Mouse (Mus musculus) embryonic fibroblast, embryonic 13.5 days (primary cell): ENCODE data around the gene Catip. TPM values are rescaled to one million over a fixed set of nuclear protein-coding genes. Genes with fewer than 3 reads are reported as not detected.

Source experiments
- H3K27ac ChIP-seq: 2 replicates; pipeline ENCODE4 v1.5.1; 2012; ENCODE audit warnings: low read length, control low read depth, inconsistent platforms; ENCODE audit not compliant: insufficient read depth
- H3K4me1 ChIP-seq: 2 replicates; pipeline ENCODE4 v1.6.1; 2011; ENCODE audit warnings: low read length; ENCODE audit not compliant: control insufficient read depth, insufficient read depth
- H3K4me3 ChIP-seq: 2 replicates; pipeline ENCODE4 v1.5.1; 2011; ENCODE audit warnings: mild to moderate bottlenecking, control low read depth, low read length; ENCODE audit not compliant: insufficient read depth
- CTCF ChIP-seq: IDR thresholded peaks from 2 replicates; pipeline ENCODE4 v1.5.1; 2011; ENCODE audit warnings: mild to moderate bottlenecking, control low read depth, low read length, moderate library complexity, borderline replicate concordance; ENCODE audit not compliant: insufficient read depth
- POLR2A ChIP-seq: IDR thresholded peaks from 2 replicates; pipeline ENCODE4 v1.6.1; 2011; ENCODE audit warnings: low read depth, mild to moderate bottlenecking, control low read depth, low read length, moderate library complexity
- polyA plus RNA-seq: library from polyadenylated mRNA; stranded (reverse); fragments of >200 nt; gene quantifications from 2 replicates; pipeline ENCODE4 v1.2.4, GENCODE M21; 2011; ENCODE audit warnings: low read depth; ENCODE audit not compliant: missing spikeins, insufficient read length

Gene Catip
- polyA plus RNA-seq, 1 experiment = 3.6 TPM

DNA sequence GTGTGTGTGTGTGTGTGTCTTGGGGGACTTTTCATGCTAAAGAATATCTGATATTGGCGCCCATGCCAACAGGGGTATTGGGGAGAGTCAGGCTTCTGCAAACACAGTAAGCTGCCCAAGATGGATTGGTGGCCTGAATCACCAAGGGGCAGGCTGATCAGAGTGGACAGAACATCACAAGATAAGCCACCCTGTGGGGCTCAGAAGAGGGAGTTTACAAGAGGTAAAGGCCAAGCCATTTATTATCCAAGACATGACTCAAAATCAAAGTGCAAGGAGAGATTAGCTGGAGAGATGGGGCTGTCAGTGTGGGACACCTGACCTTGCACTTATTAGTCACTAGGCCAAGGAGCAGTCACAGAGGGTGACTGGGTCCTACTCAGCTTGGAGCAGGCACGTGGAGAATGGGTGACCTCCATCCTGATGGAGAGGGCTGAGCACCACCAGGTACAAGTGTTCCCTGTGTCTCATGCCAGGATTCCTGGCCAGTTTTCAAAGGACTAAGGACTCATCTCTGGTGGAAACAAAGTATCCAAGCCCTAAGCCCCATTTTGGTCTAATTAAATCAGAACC is 49.9 kb downstream of the Catip start:
- no peaks in the 10 kb centered on the region for H3K4me1 ChIP-seq
- TF ChIP-seq POLR2A = no peak
- TF ChIP-seq CTCF = no peak
- no peak overlapping the region for H3K27ac ChIP-seq
- H3K4me3 ChIP-seq = no peak overlapping the region

GRCm38 (mm10) chr1:74412711-74413110 is 50.8 kb downstream of the Catip start:
- no peaks in the 10 kb centered on the region for H3K4me1 ChIP-seq
- TF ChIP-seq POLR2A (no peak), CTCF (no peak)
- H3K4me3 ChIP-seq = no peak overlapping the region
- H3K27ac ChIP-seq = no peak overlapping the region

- Histone ChIP-seq H3K4me3 (no peak overlapping the region), H3K4me1 (no peaks in the 10 kb centered on the region), H3K27ac (no peak overlapping the region)
- no peak for TF ChIP-seq POLR2A
- no peak for TF ChIP-seq CTCF
Measured at GRCm38 (mm10) chr1:74415143-74415542, 53.2 kb downstream of the Catip start.

Other genes starting within 250 kb of the Catip start
- 122 and 198 TPM in 2 replicates for gene Tns1, start 237.7 kb upstream of the Catip start, polyA plus RNA-seq
- 0.56 TPM in 1 of 2 replicates, not detected in the other for gene Rufy4, start 236.6 kb upstream of the Catip start, polyA plus RNA-seq
- not detected in 2 replicates for gene Cxcr2, start 208.1 kb upstream of the Catip start, polyA plus RNA-seq
- not detected in 2 replicates for gene Cxcr1, start 167.5 kb upstream of the Catip start, polyA plus RNA-seq
- gene Arpc2, start 126.0 kb upstream of the Catip start, polyA plus RNA-seq = 446 and 515 TPM in 2 replicates
- gene Gpbar1, start 83.6 kb upstream of the Catip start, polyA plus RNA-seq = 0.92 and 1.3 TPM in 2 replicates
- 85.7 and 90.3 TPM in 2 replicates for gene Aamp, start 77.4 kb upstream of the Catip start, polyA plus RNA-seq
- gene Pnkd, start 77.2 kb upstream of the Catip start, polyA plus RNA-seq = 19.6 and 21.5 TPM in 2 replicates
- gene Tmbim1, start 56.5 kb upstream of the Catip start, polyA plus RNA-seq = 88.6 and 115 TPM in 2 replicates
- 1.1 TPM in 1 of 2 replicates, not detected in the other for gene Slc11a1, start 13.1 kb downstream of the Catip start, polyA plus RNA-seq
- 58.6 and 78.6 TPM in 2 replicates for gene Ctdsp1, start 29.4 kb downstream of the Catip start, polyA plus RNA-seq
- gene Vil1, start 47.3 kb downstream of the Catip start, polyA plus RNA-seq = not detected in 2 replicates
- 50.7 and 51.9 TPM in 2 replicates for gene Cnot9, start 143.9 kb downstream of the Catip start, polyA plus RNA-seq
- 0.30 and 1.8 TPM in 2 replicates for gene Plcd4, start 180.8 kb downstream of the Catip start, polyA plus RNA-seq
- gene Usp37, start 182.2 kb downstream of the Catip start, polyA plus RNA-seq = 15.8 and 21.0 TPM in 2 replicates
- 12.6 and 15.1 TPM in 2 replicates for gene Zfp142, start 226.1 kb downstream of the Catip start, polyA plus RNA-seq
- 14.5 and 16.8 TPM in 2 replicates for gene Bcs1l, start 226.2 kb downstream of the Catip start, polyA plus RNA-seq
- gene Rnf25, start 239.3 kb downstream of the Catip start, polyA plus RNA-seq = 50.6 and 56.1 TPM in 2 replicates
- 4.4 and 7.0 TPM in 2 replicates for gene Stk36, start 239.3 kb downstream of the Catip start, polyA plus RNA-seq